Mouse (Mus musculus) small intestine, adult 2 months (tissue): Measurements from ENCODE around the gene Sparcl1.

Experiments used
- CTCF ChIP-seq: fragments of 200-500 bp; IDR thresholded peaks from 2 replicates; pipeline ENCODE4 v1.5.1; 2012; ENCODE audit warnings: low read depth, mild to moderate bottlenecking, control low read depth, inconsistent platforms, low read length, moderate library complexity, mixed read lengths; ENCODE audit not compliant: insufficient replicate concordance, insufficient read length; ENCODE audit errors: extremely low read depth
- POLR2A ChIP-seq: fragments of 200-500 bp; IDR thresholded peaks from 2 replicates; pipeline ENCODE4 v1.6.1; 2012; ENCODE audit warnings: low read depth, mild to moderate bottlenecking, control low read depth, inconsistent platforms, low read length, moderate library complexity

DNA sequence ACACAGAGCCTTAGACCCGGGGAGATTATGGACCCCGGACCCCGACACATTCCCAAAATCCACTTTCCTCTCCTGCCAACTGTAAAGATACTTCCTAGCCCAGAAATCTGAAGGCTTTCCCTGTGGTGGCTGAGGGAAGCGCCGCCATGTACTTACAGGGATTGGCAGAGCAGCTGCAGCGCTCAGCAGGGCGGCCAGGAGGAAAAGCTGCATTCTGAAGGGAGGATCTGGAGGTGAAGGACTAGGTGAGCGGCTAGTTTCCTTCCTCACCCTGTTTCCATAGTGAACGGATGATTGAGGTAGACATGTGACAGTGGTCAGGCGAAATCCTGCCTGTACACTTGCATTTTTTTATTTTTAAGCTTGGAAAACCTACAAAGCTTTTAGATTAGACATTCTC, 37.2 kb downstream of the Sparcl1 start:
- no peak for TF ChIP-seq CTCF
- TF ChIP-seq POLR2A, result no peak
